Mouse (Mus musculus): ENCODE measurements around the gene Mapkapk2. TPM values are rescaled to one million over a fixed set of nuclear protein-coding genes. Genes with fewer than 3 reads are reported as not detected.

Gene Mapkapk2
- polyA plus RNA-seq (2012; rRNA removed), result 30.0 and 30.4 TPM in 2 replicates

DNA sequence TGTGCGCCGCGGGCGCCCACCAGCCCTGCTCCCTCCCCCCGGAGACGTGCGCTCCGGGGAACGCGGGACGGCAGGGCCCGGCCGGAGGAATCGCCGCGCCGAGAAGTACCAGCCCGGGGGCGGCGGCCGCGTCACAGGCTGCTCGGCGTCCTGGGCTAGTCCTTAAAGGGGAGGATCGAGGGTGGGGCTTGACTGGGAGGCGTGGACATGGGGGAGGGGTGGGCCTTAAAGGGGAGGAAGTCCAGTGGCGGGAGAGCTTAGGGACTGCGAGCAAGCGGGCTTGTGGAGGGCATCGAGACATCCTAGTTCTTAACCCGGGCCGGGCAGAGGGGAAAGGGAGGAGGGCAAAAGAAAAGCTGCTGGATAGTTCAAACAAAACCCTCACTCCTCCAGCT, at the start of gene Mapkapk2:
Mapkapk2 (minus strand) TSS at position 127 of the 395 bp plus-strand sequence.

DNA sequence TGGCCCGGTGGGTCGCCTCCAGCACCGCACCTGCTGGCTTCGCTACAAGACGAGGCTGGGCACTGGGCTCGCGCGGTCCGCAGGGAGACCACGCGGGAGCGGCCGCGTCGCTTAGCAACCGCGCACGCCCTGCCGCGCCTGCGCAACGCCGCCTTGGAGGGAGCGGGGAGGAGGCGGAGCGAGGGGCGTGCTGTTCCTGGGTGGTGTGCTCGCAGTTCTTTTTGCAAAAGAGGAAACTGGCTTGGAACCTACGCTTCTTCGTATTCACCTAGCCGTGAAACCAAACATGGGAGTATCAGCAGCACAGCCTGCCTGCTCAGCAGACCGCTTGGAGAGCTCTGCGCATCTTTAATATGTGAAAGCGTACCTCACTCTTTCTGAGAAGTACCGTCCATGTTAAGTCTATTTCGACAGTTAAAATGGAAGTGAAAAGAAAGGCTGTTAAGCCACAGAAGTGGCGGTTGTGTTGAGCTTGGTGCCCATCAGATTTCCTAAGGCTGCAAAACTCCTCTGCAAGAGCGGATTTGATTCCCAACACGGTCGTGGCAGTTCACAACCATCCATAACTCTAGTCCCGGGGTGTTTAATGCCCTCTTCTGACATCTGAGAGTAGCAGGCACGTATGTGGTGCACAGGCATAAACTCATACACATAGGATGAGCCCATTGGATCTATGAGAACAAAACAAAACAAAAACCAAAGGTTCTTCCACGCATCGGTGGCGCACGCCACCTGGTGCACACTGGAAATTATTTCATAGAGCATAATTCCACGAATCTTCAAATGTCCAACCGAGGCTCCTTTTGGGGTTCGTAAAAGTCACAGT, 40.8 kb upstream of the Mapkapk2 start, which contains the start of gene Dyrk3:
Dyrk3 (minus strand) TSS at position 150 of the 826 bp plus-strand sequence.

DNA sequence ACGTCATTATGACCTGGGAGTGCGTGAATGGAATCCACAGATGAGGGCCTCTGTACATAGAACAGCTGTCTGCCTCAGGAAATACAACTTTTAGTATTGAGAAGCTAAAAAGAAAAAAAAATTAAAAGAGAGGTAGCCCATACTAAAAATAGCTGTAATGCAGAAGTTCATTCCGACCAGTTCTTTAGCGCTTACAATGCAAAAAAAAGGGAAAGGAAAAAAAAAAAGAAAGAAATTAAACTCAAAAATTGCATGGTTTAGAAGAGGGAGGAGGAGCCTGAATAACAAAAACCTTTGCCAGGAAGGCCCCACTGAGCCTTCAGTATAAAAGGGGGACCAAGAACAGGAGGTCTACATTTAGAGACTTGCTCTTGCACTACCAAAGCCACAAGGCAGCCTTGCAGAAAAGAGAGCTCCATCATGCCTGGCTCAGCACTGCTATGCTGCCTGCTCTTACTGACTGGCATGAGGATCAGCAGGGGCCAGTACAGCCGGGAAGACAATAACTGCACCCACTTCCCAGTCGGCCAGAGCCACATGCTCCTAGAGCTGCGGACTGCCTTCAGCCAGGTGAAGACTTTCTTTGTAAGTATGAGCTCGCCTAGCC, 78.0 kb downstream of the Mapkapk2 start, which contains the start of gene Il10:
Il10 (plus strand) TSS at position 354 of the 607 bp plus-strand sequence.

Other genes with a start within 250 kb of the Mapkapk2 start
- gene Fcmr, start 232.2 kb downstream of the Mapkapk2 start, polyA plus RNA-seq (2012; rRNA removed), result 0.57 and 0.86 TPM in 2 replicates
- gene Il24, start 210.4 kb downstream of the Mapkapk2 start, polyA plus RNA-seq (2012; rRNA removed), result not detected in 2 replicates
- not detected in 2 replicates for gene Il20, start 186.4 kb downstream of the Mapkapk2 start, polyA plus RNA-seq (2012; rRNA removed)
- 0.05 and 0.16 TPM in 2 replicates for gene Il19, start 157.7 kb downstream of the Mapkapk2 start, polyA plus RNA-seq (2012; rRNA removed)
- 0.04 and 0.21 TPM in 2 replicates for gene Il10, start 78.0 kb downstream of the Mapkapk2 start, polyA plus RNA-seq (2012; rRNA removed)
- gene Dyrk3, start 40.5 kb upstream of the Mapkapk2 start, polyA plus RNA-seq (2012; rRNA removed), result 12.6 TPM in 2 replicates
- gene Eif2d, start 55.4 kb upstream of the Mapkapk2 start, polyA plus RNA-seq (2012; rRNA removed), result 57.3 and 59.0 TPM in 2 replicates
- gene Rassf5, start 147.4 kb upstream of the Mapkapk2 start, polyA plus RNA-seq (2012; rRNA removed), result 5.1 and 5.3 TPM in 2 replicates
- gene Ikbke, start 181.8 kb upstream of the Mapkapk2 start, polyA plus RNA-seq (2012; rRNA removed), result 2.0 and 2.1 TPM in 2 replicates